Mouse (Mus musculus) C2C12 (cell line): Measurements from ENCODE around the gene Tff2.

Experiments used
- CEBPB ChIP-seq: IDR thresholded peaks from one replicate; pipeline ENCODE4 v1.6.1; 2011; ENCODE audit warnings: low read depth, mild to moderate bottlenecking, control low read depth, moderate library complexity
- CTCF ChIP-seq: IDR thresholded peaks from one replicate; pipeline ENCODE4 v1.5.1; 2011; ENCODE audit not compliant: control insufficient read depth, insufficient read depth, insufficient read length
- FOSL1 ChIP-seq: IDR thresholded peaks from one replicate; pipeline ENCODE4 v1.8.0; 2011; ENCODE audit warnings: mild to moderate bottlenecking, low read length; ENCODE audit not compliant: poor library complexity, insufficient read depth, severe bottlenecking
- MAX ChIP-seq: IDR thresholded peaks from one replicate; pipeline ENCODE4 v1.6.1; 2011; ENCODE audit warnings: mild to moderate bottlenecking, control low read depth
- USF1 ChIP-seq: IDR thresholded peaks from one replicate; pipeline ENCODE4 v1.6.1; 2011; ENCODE audit warnings: low read depth, mild to moderate bottlenecking, control low read depth, moderate library complexity

- TF ChIP-seq CTCF (peak; percentile 29), MAX (no peak), USF1 (no peak), FOSL1 (no peak), CEBPB (no peak)
Observed at GRCm38 (mm10) chr17:31187370-31187769, 43.3 kb upstream of the Tff2 start.
